Mouse (Mus musculus) layer of hippocampus, adult 9-10 months (tissue): Measurements from ENCODE around the gene Glrx5.

ENCODE experiments used
- DNase-seq: peaks from one replicate; pipeline ENCODE4 v3.0.0; 2022; ENCODE audit warnings: low spot score

Glrx5 gene

DNA sequence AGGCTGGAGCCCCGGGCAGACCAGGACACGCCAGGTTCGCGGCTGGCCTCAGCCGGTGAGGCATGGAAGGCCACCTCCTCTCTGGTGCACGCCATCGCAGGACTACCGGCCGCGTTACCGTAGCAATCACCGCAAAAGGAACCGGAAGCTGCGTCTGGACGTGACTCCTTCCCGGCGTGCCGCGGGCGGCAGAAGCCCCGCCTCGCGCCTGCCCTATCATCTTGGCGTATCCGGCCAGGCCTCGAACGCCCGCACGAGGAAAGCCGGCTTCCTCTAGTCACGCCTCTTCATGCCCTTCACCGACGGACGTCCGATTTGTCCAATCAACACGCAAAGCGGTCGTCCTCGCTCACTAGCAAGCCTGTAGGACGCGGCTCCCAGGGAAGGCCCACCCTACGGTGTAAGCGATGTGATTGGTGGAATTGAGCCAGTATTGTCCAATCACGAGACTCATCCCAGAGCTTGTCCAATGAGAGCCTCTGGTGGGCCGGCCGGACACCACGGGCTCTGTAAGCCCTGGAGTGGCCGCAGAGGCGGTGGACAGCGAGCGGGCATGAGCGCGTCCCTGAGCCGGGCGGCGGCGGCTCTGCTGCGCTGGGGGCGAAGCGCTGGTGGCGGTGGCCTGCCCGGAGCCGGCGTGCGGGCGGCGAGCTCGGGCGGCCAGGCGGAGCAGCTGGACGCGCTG lies at the start of gene Glrx5:
Gene Glrx5, plus strand, starts transcription at position 542 of the 685 bp plus-strand sequence.
- peak; percentile 99 for DNase-seq

DNA sequence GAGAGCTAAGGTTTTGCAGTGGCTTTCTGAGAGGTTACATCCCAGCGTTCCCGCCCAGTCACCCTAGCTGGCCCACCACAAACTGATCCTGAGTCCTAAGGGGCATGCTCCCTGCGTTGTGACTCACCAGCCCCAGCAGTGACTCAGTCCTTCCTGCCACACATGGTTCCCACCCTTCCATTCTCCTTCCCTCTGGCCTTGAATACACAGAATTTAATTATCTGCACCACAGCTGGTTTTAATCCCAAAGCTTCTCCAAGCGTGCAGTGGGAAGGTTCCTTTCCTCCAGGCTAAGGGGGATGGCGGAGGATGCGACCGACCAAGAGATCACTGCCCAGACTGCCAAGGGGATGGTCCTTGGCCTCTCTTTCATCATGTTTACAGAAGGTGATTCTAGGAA lies 49.0 kb upstream of the Glrx5 start:
- DNase-seq, result no peak

DNA sequence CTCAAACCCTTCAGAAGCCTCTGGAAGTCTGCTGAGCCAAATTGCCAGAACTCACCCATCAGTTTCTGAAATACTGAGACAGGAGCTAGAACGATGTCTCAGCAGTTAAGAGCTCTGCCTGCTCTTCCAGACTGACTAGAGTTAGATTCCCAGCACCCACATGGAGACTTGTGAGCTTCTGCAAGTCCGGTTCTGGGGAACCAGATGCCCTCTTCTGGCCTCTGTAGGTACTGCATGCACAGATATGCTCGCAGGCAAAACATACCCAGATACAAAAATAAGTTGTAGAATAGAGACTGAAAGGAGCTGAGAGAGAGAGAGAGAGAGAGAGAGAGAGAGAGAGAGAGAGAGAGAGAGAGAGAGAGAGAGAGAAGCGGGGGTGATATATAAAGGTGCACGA lies 47.4 kb upstream of the Glrx5 start:
- DNase-seq, result no peak

DNA sequence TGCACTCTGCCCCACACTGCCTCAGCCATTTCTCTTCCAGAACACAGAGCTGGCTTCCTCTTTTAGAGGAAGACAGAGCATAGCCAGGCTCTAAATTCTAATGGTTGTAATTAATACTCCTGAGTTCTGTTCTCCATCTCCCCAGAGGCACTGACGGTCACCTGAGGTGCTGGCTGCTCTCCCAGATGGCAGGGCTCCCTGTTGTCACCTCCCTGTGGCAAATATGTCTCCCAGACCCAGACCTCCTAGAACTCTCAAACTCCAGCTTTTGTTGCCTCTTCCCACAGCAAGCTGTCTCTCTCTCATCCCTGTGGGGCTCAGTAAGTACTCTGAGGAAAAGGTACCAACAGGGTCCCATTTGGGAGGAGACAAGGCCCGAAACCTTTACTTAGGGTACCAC lies 46.5 kb upstream of the Glrx5 start:
- DNase-seq, result no peak

DNA sequence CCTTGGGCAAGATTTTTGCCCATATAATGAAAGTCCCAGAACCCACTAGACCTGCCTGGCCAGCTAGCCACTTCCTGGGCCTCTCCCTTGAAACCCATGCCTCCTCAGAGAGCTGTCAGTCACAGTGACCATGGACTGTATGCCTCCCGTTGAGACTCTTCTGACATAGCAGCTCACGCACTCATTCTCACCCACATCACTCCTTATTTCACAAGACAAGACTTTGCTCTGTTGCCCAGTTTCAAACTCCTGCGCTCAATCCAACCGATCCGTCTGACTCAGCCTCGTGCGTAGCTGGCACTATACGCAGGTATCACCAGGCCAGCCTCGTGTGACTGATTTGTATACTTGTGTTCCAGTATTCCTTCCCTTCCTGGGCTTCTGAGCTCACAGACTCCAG lies 45.7 kb upstream of the Glrx5 start:
- no peak for DNase-seq

DNA sequence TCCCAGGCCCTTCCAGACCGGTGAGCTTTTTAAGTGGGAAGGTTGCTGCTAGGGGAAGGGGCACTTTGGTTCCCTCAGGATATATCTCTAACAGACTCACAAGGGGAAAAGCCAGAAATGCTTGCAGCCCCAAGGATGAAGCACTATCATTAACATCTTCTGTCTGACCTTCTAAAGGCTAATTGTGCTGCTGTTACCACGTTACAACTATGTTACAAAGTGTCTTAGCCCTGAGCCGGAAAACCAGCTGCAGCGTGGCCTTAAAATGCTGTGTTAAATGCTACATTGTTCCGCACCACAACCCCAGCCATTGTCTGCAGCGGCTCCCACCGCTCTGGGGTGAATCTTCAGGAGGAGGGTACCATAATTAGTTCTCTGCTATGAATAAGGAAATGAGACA lies 44.6 kb upstream of the Glrx5 start:
- no peak for DNase-seq

DNA sequence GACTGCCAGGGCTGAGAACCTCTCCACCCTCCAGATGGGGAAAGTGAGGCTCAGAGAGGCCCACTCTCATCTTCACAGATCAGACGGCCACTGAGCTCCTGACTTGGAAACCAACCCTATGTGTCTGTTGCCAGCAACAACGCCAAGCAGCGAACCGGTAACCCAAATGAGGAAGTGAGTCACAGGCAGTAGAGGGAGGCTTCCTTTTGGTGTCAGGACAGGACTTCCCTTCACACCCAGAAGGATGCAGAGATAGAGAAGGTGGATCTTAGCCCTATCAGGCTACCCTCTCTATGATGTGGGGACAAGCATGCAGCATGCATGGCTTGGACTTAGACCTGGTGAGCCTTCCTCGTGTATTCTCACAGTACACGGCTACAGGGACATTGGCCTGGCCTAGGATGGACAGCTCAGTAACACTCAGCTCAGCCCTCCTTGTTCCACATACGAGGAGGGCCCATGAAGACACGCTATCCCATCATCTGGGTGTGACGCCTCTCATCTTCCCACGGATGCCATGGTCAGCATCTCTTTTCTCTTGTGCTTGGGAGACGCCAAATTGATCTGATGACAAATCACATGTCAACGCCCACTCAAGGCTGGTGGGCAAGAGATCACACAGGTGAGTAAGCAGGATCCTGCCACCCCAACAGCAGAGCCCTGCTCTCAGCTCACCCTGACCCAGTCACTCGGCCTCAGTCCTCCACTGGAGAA lies 41.6 kb upstream of the Glrx5 start:
- DNase-seq, result no peak

DNA sequence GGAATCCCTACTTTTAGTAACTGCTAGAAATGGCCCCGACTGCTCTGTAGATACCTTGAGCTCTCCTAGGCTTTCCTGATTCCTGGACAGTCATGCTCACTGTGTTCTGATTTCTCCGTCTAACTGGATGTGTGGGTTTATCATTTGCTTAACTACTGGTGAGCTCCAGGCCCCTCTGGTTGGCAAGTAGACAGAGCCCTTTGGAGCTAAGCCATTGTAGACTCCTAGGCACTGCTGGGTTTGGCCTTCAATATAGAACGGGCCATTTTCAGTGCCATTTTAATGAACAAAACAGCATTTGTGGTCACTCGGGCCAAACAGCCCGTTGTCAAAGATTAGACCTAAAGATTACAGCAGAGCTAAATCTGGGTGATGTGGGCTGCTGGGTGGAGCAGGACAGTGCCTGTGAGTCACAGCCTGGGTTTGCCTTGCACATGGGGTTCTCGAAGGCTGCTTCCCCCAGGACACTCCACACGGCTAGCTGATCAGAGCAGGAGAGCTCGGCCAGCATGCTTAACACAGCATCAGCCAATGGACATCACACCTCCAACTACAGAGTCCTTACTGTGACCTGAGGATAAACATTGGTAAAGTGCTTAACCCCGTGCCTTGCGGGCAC lies 40.3 kb upstream of the Glrx5 start:
- no peak for DNase-seq

DNA sequence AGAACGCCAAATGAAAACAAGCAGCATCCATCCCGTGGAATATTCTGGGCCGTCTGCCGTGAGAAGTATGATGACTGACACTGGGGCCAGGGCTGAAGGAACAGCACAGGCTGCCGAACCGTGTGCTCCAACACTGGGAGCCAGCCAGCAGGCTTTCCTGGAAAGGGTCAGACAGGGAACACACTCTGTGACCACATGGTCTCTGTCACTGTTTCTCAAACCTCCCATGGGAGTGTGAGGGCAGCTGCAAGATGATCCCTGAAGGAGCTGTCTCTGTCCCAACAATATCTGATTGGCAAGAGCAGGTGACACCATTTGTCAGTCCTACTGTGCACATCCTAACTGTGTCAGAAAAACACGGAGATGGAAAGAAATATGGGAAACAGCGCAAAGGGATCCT lies 39.6 kb upstream of the Glrx5 start:
- DNase-seq, result no peak

DNA sequence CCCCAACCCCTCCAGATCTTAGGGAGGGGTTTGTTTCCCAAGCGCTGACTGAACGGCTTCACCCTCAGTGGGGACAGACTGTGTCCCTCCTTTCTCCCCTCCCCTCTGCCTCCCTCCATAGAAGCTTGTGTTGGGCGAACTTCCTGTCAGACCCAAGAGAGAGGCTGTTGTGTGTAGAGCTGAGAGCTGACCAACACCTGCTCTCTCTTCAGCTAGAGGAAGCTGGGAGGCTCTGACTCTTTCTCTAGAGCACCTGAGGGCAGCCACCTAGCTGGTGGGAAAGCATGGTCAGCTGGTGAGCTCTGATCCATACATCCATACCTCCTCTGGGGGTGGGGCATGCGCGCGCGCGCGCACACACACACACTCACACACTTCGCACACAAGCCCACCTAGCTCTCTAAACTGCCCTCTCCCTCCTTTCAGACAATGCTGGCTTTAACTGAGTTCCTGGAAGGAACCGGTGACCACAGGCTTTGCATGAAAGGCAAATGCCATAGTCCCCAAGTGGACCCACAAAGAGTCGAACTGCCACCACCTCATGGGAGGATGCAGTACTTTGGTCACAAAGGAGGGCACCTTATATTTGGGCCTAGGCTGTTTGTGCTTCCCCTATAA lies 37.1 kb upstream of the Glrx5 start:
- DNase-seq, result no peak

DNA sequence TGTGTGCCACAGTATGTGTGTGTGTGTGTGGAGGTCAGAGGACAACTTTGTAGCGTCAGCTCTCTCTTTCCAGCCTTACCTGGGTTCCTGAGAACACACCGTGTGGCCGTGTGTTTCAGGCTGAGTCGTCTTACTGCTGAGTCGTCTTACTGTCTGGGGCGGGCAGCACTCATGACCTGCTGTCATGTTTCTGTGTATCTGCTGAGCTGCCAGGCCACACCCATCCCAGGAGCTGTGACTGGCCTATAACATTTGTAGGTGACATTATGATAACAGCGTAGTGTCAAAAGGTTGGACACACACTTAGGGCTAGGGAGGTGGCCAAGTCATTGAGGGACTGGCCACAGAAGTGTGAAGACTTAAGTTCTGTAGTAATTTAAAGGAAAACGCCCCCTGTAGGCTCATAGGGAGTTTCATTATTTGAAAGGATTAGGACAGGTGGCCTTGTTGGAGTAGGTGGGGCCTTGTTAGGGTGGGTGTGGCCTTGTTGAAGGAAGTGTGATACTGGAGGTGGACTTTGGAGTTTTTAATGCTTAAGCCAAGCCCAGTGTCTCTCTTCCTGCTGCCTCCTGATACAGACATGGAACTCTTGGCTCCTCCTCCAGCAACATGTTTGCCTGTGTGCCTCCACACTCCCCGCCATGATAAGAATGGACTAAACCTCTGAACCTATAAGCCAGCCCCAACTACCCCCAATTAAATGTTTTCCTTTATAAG lies 36.3 kb upstream of the Glrx5 start:
- no peak for DNase-seq

DNA sequence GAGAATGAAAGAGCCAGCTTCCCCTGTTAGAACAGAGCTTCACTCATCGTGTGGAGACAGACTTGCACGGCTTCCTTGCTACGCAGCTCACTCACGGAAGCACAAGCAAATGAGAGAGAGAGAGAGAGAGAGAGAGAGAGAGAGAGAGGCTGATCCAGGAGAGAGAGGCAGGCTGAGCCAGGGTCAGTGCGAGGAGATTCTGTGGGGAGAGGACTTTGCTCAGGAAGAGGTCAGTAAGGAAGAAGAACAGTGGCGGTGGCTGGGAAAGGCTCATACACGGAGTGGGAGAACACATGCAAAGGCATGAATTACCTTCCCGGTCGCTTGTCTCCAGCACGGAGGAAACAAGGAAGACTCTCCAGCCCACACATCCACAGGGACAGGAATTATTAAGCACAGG lies 35.3 kb upstream of the Glrx5 start:
- no peak for DNase-seq

DNA sequence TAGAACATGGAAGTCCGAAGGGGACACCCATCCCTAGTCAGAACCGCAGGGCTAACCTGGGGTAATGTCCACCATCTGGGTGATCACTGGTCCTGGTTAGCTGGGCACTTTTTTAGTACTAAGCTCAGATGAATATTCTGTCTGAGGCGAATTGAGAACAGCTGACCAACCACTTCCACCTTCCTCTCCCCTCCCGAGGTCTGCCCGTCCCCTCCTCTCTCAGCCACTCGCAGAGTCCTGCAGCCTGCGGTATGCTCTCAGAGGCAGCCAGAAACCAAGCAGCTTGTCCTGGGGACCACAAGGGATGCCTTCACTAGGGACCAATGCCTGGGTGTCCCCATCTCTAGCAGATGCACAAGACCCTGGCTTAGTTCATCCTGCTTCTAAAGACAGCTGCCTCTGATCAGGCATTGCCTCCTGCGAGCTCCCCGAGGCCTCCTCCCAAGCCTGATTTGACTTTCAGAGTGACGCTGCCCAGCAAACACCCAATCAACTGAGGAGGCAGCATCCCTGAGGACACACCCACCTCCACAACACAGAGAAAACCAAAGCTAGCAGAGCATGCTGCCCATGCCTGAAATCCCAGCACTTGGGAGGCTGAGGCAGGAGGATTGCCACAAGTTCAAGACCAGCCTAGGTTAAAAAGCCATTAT lies 34.7 kb upstream of the Glrx5 start:
- DNase-seq, result no peak

DNA sequence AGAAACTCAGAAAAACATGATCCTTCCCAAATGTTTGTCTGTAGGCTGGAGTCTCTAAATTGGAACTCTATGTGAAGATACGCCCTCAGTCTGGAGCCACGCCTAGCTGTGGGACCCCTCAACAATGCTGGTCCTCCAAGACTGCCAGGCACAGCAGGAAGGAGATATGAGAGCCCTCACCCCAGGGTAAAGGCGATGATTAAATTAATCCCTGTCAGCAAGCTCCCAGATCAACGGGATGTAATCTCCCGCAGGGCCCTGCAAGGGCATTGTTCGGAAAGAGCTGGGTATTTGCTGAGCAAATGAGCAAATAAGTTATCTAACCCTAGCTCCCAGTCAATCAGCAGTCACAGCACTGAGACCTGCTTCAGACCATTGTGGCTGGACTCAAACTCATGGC lies 33.9 kb upstream of the Glrx5 start:
- DNase-seq, result no peak

DNA sequence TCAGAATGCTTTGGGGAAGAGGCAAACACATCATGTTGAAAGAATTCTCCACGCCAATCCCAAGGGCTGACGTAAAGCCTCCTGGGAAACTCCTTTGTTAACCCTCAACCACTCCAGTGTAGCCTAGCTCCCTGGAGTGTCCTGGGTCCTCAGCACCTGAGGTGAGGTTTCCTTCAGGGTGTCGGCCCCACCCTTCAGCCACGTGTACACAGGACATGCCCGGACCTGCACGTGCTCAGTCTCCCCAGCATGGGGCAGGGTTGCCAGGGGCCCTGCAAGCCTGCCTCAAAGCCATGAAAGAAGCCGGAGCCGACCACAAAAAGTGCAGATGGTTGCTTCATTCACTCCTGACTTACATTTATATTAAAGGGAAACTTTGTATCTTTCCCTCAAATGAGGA lies 33.3 kb upstream of the Glrx5 start:
- DNase-seq, result no peak

DNA sequence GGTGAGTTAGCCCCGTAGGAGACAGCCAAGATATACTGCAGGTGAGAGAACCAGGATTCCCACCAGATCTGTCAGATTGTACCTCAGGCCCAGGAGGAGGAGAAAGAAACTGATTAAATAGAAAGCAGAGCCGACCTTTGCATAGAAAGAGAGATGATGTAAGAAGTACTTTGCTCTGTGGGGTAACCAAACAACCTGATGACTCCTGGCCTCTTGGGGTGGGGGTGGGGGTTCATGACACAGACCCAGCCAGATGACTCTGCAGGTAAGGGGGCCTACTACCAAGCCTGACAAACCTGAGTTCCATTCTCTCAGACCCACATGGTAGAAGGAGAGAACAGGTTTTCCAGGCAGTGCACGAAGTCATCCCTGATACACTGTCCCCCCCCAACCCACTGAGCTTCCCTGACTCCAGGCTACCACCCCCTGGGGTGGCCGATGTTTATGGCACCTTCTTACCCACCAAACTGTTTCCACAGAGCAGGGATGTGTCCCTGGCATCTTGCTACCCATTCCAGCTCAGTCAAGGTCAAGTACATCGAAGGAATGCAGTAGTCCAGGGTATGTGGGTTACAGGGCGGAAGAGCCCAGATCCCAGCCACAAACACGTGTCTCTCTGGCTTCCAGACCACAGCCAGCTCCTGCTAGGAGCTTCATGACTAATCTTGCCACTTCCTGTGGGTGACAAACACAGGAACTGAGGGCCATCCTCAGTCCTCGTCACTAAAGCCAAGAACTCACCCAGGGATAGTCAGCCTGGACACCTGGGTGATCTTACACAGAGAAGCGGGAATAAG lies 31.8 kb upstream of the Glrx5 start:
- DNase-seq, result no peak

DNA sequence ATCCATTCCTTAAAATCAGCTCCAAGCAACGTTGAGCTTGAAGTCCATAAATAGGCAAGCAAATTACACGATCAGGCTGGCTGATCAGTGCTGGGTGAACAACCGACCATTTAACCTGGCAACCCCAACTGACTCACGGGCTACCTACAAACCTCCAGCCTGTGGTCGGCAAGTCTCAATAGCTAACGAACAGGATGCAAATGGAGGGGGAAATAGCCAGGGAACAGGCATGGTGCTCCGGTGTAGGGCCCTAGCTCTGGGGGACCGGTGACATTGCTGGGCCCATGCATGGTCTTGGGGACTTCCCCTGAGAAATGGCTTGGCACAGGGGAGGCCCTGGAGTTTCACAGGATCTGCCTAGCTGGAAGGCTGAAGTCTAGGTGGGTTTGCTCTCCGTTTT lies 31.2 kb upstream of the Glrx5 start:
- no peak for DNase-seq

DNA sequence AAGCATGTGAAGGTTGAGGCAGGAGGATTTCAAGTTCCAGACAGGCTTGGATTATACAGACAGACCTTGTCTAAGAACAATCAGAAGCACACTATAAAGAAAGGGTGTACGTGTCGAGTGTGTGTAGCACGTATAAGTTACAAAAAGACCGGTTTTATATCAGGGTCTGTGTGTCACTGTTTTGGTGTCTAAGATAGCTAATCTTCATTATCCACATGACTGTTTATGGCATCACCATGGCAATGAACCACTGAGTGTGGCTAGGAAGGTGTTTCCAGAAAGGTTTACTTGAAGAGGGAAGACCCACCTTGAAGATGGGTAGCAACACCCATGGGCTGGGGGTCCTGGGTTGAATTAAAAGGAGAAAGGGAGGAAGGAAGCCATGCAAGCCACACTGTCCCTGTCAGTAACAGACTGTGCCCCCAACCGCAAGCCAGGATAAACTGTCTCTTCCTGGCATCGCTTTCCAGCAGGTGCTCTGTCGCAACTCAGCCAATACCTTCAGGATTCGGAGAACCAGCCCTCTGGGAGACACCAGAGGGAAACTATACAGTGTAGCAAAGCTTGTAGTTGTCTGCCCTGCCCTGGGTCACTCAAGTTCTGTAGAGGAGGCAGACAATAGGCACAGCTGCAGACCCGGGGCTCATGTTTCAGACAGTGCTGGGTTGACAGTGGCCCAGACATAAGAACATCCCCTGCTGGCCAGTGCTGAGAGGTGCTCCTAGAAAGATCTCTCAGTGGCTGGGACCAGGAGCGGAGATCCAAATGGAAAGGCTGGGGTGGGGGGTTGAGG lies 30.0 kb upstream of the Glrx5 start:
- no peak for DNase-seq

DNA sequence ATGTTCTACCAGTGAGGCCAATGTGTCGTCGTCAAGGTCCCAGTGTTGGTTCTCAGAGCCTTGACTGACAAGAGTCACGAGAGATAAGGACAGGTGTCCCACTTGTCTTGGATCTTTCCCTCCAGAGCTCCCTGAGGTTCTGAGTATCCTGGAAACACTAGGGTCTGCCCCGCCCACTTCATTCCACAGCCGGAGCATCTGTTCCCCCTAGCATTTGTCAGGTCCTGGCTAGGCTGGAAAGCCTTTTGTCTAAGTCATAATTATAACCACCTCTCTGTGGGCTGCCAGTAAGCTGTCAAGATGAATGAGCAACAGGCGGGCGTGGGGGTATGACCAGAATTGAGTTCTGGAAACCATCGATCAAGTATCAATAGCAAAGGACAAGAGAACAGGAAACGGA lies 29.3 kb upstream of the Glrx5 start:
- DNase-seq, result no peak

DNA sequence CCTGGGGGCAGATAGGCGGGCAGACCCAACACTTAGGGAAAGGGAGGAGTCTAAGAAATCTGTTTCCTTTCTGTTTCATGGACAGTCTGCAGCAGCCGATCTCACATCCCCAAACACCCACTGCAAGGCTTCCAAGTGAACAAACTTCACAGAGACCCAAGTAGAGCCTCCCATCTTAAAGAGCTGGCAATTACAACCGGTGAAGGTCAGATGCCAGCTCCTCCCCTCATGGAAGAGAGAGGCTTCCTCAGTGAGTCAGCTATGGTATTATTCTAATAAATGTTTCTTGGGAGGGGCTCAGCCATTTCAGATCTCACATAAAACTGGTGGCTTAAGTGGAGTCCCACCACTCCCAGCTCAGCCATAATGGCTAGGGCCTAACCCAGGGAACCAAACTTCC lies 28.8 kb upstream of the Glrx5 start:
- no peak for DNase-seq
